Mouse (Mus musculus) CH12F3 (cell line): ENCODE measurements around the gene Gm17304.

ENCODE experiments used
- in situ Hi-C: fragments of 300-500 bp; cut with MboI; formaldehyde crosslinking; loops from 2 replicates; pipeline ENCODE4 v1.14.3; 2020; ENCODE audit warnings: low sequenced_read_pairs

The Gm17304 gene

DNA sequence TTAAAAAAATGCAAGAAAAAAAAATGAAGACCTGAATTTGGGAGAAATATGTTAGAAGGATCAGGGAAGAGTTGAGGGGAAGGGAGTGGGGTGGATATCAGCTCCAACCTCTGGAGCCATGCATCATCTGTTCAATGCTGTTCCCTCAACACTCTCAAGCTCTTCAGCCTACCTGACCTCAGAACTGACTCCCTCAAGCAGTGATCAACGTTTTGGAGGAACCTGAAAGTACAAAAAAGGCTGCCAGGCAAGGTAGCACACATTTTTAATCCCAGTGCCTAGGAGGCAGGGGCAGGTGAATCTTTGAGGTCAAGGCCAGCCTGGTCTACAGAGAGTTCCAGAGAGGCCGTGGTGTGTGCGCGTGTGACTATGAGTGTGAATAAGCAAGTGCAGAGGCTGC, at the start of gene Gm17304:
Gene Gm17304, plus strand, starts transcription at position 301 of the 400 bp plus-strand sequence.
- in situ Hi-C loops: no loop called here

GRCm38 (mm10) chr5:106560631-106561498, 48.0 kb upstream of the Gm17304 start:
- in situ Hi-C loops: no loop called here

DNA sequence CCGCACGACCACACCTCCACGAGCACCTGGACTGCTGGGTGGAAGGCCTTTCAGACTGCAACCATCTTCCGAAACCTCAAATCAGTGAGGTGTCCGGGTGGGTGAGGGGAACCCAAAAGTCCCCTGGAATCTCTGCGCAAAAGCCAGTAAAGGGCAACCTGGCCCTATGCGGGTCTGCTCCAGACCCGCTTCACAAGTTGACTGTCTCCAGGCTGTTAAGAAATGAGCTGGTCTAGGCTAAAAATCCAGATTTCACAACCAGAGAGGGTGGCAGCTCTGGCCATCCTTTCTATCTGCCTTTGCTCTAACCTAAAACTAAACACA, 47.4 kb upstream of the Gm17304 start:
- in situ Hi-C loops: no loop called here

DNA sequence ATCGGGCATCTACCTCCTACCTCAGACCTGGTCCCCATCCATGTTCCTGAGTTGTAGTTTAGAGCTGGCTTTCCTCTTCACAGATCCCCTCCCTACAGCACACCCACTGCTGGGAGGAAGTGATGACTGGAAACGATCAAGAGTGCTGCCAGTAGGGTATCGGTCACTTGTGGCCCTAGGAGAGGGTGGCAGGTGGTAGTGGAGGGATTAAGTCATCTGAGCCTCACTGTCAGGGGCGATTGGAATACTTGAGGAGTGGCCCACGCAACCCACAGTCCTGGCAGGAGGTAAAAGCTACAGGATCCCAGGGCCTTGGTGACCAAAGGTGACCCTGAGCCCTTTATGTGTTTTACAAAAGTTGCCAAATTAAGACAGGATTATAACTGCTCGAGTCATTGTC, 42.9 kb upstream of the Gm17304 start:
- in situ Hi-C loops: no loop called here

- in situ Hi-C loops: no loop called here
These were observed 34.9 kb upstream of the Gm17304 start for GRCm38 (mm10) chr5:106573742-106574559.

DNA sequence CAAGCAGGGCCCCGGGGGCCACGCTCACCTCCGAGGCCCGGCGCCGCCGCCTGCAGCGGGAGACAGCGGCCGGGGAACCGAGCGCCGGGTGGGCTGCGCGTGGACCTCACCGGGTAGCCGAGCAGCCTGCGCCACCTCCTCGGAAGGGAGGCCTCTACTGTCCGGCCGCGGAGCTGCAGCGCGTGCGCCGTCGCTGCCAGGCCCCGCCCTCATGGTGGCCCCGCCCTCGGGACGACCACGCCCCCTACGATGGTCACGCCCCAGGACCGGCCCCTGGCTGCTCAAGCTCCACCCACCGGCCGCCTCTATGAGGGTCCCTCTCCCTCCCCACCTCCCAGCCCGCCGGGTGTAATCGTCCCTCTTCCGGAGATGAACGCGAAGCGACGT, 34.3 kb upstream of the Gm17304 start:
- in situ Hi-C loops: no loop called here

- in situ Hi-C loops: no loop called here
These were observed 33.8 kb upstream of the Gm17304 start for GRCm38 (mm10) chr5:106575098-106575497.

DNA sequence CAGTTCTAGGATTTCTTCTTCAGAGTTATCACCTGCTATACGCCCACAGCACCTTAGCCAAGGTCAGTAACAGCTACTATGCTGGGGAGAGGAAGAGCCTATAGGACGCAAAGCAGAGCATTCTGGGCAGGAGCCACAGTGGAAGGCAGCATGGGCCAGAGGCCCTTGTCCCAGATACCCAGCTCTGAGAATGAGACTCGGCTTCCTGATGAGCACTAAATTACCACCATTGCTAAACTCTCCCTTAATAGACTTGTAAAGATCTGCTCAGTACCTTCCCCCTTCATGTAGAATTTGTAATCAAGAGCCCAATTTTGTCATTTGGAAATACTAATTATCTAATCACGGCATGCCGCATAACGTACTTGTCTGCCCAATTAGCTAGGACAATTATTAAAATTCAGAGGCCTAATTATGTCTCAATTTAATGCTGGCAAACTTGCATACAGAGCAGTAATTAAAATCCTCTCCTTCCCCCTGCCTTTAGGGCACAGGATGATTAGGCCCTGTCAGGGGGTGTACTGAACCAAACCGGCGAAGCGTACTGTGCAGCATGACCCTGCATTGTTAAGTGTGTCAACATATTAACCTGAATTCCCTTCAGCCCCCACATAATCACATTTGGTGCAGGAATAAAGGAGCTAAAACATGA, 31.5 kb upstream of the Gm17304 start:
- in situ Hi-C loops: no loop called here

DNA sequence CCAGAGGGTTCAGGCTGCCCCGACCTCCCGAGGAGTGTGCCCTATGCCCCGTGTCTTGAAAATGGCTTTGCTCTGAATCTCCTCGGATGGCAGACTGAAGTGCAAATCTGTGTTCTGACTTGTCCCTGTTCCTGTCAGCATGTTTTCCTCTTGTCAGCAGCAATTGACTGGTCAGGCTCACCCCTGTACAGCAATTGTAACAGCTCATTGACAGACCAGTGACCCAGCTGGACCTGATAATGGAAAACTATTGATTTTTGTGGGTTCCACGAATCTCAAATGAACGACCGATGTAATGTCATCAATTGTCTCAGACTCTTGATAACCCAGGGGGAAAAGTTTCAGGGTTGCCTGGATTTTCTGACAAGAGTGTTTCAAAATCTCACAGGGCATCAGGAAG, 28.0 kb upstream of the Gm17304 start:
- in situ Hi-C loops: no loop called here

- in situ Hi-C loops: no loop called here
These were observed 19.9 kb upstream of the Gm17304 start for GRCm38 (mm10) chr5:106589006-106589405.

DNA sequence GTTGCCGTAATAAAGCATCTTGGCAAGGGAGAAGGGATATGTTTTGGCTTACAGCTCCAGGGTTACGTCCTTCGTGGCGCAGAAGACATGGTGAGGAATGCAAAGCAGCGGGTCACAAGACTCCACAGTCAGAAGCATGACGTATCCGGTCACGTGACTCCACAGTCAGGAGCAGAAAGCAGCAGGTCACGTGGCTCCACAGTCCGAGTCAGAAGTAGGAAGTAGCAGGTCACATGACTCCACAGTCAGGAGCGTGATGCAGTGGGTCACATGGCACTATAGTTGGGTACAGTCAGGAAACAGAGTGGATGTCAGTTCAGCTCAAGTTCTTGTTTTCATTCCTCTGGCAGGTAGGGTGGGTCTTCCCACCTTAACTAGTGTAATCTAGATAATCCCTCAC, 19.2 kb upstream of the Gm17304 start:
- in situ Hi-C loops: no loop called here

GRCm38 (mm10) chr5:106590686-106591085, 18.2 kb upstream of the Gm17304 start:
- in situ Hi-C loops: no loop called here

DNA sequence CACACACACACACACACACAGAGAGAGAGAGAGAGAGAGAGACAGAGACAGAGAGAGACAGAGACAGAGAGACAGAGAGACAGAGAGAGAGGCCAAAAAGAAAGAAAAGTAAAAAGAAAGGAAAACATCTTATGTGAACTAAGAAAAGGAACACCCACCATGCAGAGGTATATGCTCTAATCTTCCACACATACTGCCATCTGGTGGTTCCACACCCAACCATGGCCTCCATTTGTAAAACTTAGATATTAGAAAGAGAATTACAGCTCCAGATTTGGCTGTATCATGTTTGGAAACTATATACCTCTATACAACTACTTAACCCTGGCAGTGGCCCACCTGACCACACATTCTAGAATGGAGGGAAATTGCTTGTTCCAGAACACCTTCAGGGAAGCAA, 14.5 kb upstream of the Gm17304 start:
- in situ Hi-C loops: no loop called here

DNA sequence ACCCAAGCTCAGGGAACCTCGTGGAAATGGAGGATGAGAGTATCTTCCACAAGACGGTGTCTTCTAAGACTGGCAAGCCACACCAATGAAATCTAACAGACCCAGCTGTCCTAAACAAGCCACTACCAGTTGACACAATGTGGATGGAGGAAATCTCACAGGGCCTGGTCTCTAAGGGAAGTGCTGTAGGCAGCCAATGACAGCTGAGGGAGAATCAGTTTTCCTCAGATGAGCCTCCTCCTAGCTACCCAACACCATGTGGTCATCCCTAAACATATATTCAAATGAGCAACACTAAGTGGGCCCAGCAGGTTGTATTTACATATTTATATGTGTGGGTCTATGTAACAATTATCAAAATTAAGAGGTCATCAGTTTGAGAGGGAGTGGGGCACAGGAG, 11.4 kb upstream of the Gm17304 start:
- in situ Hi-C loops: no loop called here

GRCm38 (mm10) chr5:106599482-106599881, 9.4 kb upstream of the Gm17304 start:
- in situ Hi-C loops: no loop called here

DNA sequence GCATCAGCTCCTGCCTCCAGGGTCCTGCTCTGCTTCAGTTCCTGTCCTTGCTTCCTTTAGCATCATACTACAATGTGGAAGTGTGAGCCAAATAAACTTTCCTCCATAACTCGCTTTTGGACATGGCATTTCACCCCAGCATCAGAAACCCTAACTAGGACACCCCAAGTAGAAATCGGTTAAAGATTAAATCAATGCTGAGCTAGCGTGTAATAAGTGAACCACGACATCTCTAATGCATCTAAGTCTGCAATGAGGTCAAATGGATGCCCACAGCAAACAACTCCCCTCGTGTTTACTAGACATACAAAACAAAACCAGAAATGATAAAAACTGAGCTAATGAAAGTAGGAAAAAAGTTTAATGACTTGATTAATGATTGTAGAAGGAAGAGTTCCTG, 4.5 kb upstream of the Gm17304 start:
- in situ Hi-C loops: no loop called here

- in situ Hi-C loops: no loop called here
These were observed 3.8 kb upstream of the Gm17304 start for GRCm38 (mm10) chr5:106605096-106605495.

- in situ Hi-C loops: no loop called here
These were observed 1.8 kb upstream of the Gm17304 start for GRCm38 (mm10) chr5:106607081-106607480.

- in situ Hi-C loops: no loop called here
These were observed 3.3 kb downstream of the Gm17304 start for GRCm38 (mm10) chr5:106612151-106612550.

DNA sequence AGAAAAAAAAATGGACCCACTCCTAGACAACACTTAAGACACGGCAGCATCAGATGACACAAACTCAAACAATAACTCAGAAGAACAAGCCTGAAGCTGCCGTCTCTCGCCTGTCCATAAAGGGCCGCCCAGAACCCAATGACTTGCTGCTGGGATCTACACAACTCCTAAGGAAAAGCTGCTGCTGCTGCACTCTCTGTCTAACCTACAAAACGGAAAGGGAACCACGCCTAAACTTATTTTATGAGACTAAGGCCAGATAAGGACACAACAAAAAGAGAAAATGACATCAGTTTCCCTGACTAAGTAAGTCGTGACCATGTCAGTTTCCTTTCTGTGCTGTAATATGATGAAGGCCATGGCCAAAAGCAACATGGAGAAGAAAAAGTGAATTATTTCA, 5.7 kb downstream of the Gm17304 start:
- in situ Hi-C loops: no loop called here

- in situ Hi-C loops: no loop called here
These were observed 6.1 kb downstream of the Gm17304 start for GRCm38 (mm10) chr5:106615006-106615405.

- in situ Hi-C loops: no loop called here
These were observed 11.5 kb downstream of the Gm17304 start for GRCm38 (mm10) chr5:106620446-106620845.
